Mouse (Mus musculus): ENCODE data around the gene Plk4. TPM values are rescaled to one million over a fixed set of nuclear protein-coding genes. Genes with fewer than 3 reads are reported as not detected.

The Plk4 gene
- polyA plus RNA-seq (2012; rRNA removed): 16.9 and 19.5 TPM in 2 replicates

GRCm38 (mm10) chr3:40799530-40800372 lies at the start of gene Plk4:
Plk4 (plus strand) TSS chr3:40800019.

GRCm38 (mm10) chr3:40846473-40846956 lies 46.7 kb downstream of the Plk4 start, which contains the start of gene Mfsd8:
Mfsd8 (minus strand) TSS chr3:40846886.

GRCm38 (mm10) chr3:40846957-40847017 lies 47.0 kb downstream of the Plk4 start, which contains the start of gene Abhd18:
Abhd18 (plus strand) TSS chr3:40846970.

Other genes with a start within 250 kb of the Plk4 start
- gene Slc25a31, start 91.2 kb upstream of the Plk4 start, polyA plus RNA-seq (2012; rRNA removed): 0.20 and 0.26 TPM in 2 replicates
- 16.1 and 18.4 TPM in 2 replicates for gene Hspa4l, start 55.5 kb upstream of the Plk4 start, polyA plus RNA-seq (2012; rRNA removed)
- 10.0 and 11.9 TPM in 2 replicates for gene Mfsd8, start 46.9 kb downstream of the Plk4 start, polyA plus RNA-seq (2012; rRNA removed)
- 11.2 and 11.5 TPM in 2 replicates for gene Abhd18, start 47.0 kb downstream of the Plk4 start, polyA plus RNA-seq (2012; rRNA removed)
- gene 1700034I23Rik, start 102.5 kb downstream of the Plk4 start, polyA plus RNA-seq (2012; rRNA removed): 0.05 TPM in 2 replicates
- 7.0 and 7.7 TPM in 2 replicates for gene Larp1b, start 149.8 kb downstream of the Plk4 start, polyA plus RNA-seq (2012; rRNA removed)

All from central nervous system, embryonic 14 days (tissue).